Mouse (Mus musculus) heart, adult 2 months (tissue): ENCODE measurements around the gene Gm28539.

Experiments
- CTCF ChIP-seq: fragments of 200-600 bp; IDR thresholded peaks from 2 replicates; pipeline ENCODE4 v1.8.1; 2022; ENCODE audit warnings: antibody characterized with exemption, mild to moderate bottlenecking, moderate library complexity
- EP300 ChIP-seq: fragments of 200-500 bp; IDR thresholded peaks from 2 replicates; pipeline ENCODE4 v1.6.1; 2011; ENCODE audit warnings: low read depth, low read length, control low read depth; ENCODE audit not compliant: insufficient read depth
- POLR2A ChIP-seq: fragments of 200-500 bp; IDR thresholded peaks from 2 replicates; pipeline ENCODE4 v1.6.1; 2011; ENCODE audit warnings: mild to moderate bottlenecking, low read depth, low read length, control low read depth; ENCODE audit not compliant: insufficient read depth

DNA sequence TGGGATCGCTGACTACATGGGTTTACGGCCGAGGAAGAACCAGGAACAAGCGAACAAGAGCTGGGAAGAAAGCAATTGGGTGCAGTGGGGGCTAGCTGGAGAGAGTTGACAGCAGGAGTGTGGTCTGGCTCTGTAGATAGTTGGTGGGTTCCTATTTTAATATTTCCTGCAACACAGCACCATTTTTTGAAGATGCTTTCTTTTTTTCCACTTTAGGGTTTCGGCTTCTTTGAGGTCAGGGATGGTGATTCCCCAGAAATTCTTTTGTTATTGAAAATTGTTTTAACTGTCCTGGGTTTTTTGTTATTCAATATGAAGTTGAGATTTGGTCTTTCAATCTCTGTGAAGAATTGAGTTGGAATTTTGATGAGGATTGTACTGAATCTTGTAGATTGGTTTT is 150.5 kb downstream of the Gm28539 start:
- no peak for TF ChIP-seq CTCF
- TF ChIP-seq EP300: no peak
- no peak for TF ChIP-seq POLR2A
